Mouse (Mus musculus) CH12.LX (cell line): Measurements from ENCODE around the gene Cradd. TPM values are rescaled to one million over a fixed set of nuclear protein-coding genes. Genes with fewer than 3 reads are reported as not detected.

Source experiments
- DNase-seq: peaks from one replicate; pipeline ENCODE4 v3.0.0-alpha.2; 2013; ENCODE audit errors: extremely low read depth
- H3K27ac ChIP-seq: 2 replicates; pipeline ENCODE4 v1.5.1; 2012; ENCODE audit warnings: low read depth, mild to moderate bottlenecking, control low read depth, moderate library complexity; ENCODE audit not compliant: insufficient read depth
- H3K27me3 ChIP-seq: replicated peaks from 2 replicates; pipeline ENCODE3; 2012; ENCODE audit warnings: inconsistent platforms
- H3K36me3 ChIP-seq, 2 experiments: replicated peaks in 1 of 2; 2 replicates each; pipeline versions ENCODE3 to v1.6.1; 2012; ENCODE audit warnings: inconsistent platforms in 1 of 2, low read length in 1 of 2, mild to moderate bottlenecking in 1 of 2, mixed read lengths in 1 of 2, moderate library complexity in 1 of 2; ENCODE audit not compliant: control insufficient read depth in 1 of 2, insufficient read depth in 1 of 2
- H3K4me1 ChIP-seq, 2 experiments: 2 replicates each; pipeline ENCODE4 v1.6.1; 2012; ENCODE audit warnings: inconsistent platforms in 1 of 2, moderate library complexity in 1 of 2; ENCODE audit not compliant: insufficient read depth in 2 of 2, control insufficient read depth in 1 of 2
- H3K4me2 ChIP-seq: 2 replicates; pipeline ENCODE4 v1.6.1; 2012; ENCODE audit warnings: low read depth, mild to moderate bottlenecking, control low read depth; ENCODE audit not compliant: poor library complexity, insufficient read depth, severe bottlenecking
- H3K4me3 ChIP-seq, 3 experiments: fragments of 150-350 bp in 1 of 3; sonication (generic) in 1 of 3; replicated peaks in 1 of 3; 2 replicates each; pipeline versions ENCODE3 to v1.5.1; 2011 to 2012; ENCODE audit warnings: low read depth in 2 of 3, low read length in 2 of 3, mild to moderate bottlenecking in 2 of 3, moderate library complexity in 2 of 3, control low read depth in 1 of 3, improper control_type of control experiment in 1 of 3, inconsistent platforms in 1 of 3, mixed read lengths in 1 of 3; ENCODE audit not compliant: poor library complexity in 1 of 3
- H3K79me2 ChIP-seq: replicated peaks from 2 replicates; pipeline ENCODE4 v1.6.1; 2012; ENCODE audit warnings: mild to moderate bottlenecking, moderate library complexity; ENCODE audit not compliant: control insufficient read depth, poor library complexity, insufficient read depth, severe bottlenecking; ENCODE audit errors: extremely low read depth
- H3K9ac ChIP-seq: 2 replicates; pipeline ENCODE4 v1.6.1; 2012; ENCODE audit warnings: low read depth, mild to moderate bottlenecking, control low read depth, moderate library complexity; ENCODE audit not compliant: insufficient read depth
- H3K9me3 ChIP-seq: replicated peaks from 2 replicates; pipeline ENCODE3; 2012; ENCODE audit warnings: low read length, inconsistent platforms, mixed read lengths
- CHD1 ChIP-seq: IDR thresholded peaks from 2 replicates; pipeline ENCODE4 v1.6.1; 2012; ENCODE audit warnings: low read depth, low read length, improper control_type of control experiment, inconsistent platforms
- CTCF ChIP-seq, 2 experiments: IDR thresholded peaks in 1 of 2; conservative IDR thresholded peaks in 1 of 2; 2 replicates each; pipeline ENCODE4 v1.5.1; 2011 to 2012; ENCODE audit warnings: low read depth in 2 of 2, low read length in 2 of 2, improper control_type of control experiment in 1 of 2, inconsistent platforms in 1 of 2, mild to moderate bottlenecking in 1 of 2, moderate library complexity in 1 of 2
- EP300 ChIP-seq: IDR thresholded peaks from 2 replicates; pipeline ENCODE4 v1.6.1; 2011; ENCODE audit warnings: low read length, improper control_type of control experiment
- IRF4 ChIP-seq: IDR thresholded peaks from 2 replicates; pipeline ENCODE4 v1.6.1; 2014; ENCODE audit warnings: low read depth, mild to moderate bottlenecking, inconsistent platforms, low read length, improper control_type of control experiment
- JUN ChIP-seq: IDR thresholded peaks from 2 replicates; pipeline ENCODE4 v1.6.1; 2011; ENCODE audit warnings: low read depth, mild to moderate bottlenecking, low read length, improper control_type of control experiment, moderate library complexity; ENCODE audit not compliant: insufficient read depth
- MAFK ChIP-seq: IDR thresholded peaks from 2 replicates; pipeline ENCODE4 v1.6.1; 2011; ENCODE audit warnings: low read length, improper control_type of control experiment; ENCODE audit not compliant: insufficient replicate concordance
- MAX ChIP-seq: IDR thresholded peaks from 2 replicates; pipeline ENCODE4 v1.6.1; 2011; ENCODE audit warnings: low read length, improper control_type of control experiment
- MAZ ChIP-seq: IDR thresholded peaks from 2 replicates; pipeline ENCODE4 v1.6.1; 2012; ENCODE audit warnings: low read depth, mild to moderate bottlenecking, inconsistent platforms, low read length, improper control_type of control experiment, moderate library complexity
- POLR2AphosphoS2 ChIP-seq: IDR thresholded peaks from 2 replicates; pipeline ENCODE4 v1.6.1; 2011; ENCODE audit warnings: low read depth, low read length, improper control_type of control experiment
- RAD21 ChIP-seq: IDR thresholded peaks from 2 replicates; pipeline ENCODE4 v1.6.1; 2011; ENCODE audit warnings: low read depth, mild to moderate bottlenecking, low read length, improper control_type of control experiment, moderate library complexity
- TCF12 ChIP-seq: IDR thresholded peaks from 2 replicates; pipeline ENCODE4 v1.6.1; 2014; ENCODE audit warnings: low read depth, mild to moderate bottlenecking, inconsistent platforms, low read length, improper control_type of control experiment
- USF2 ChIP-seq: conservative IDR thresholded peaks from 2 replicates; pipeline ENCODE4 v1.6.1; 2011; ENCODE audit warnings: low read depth, low read length, improper control_type of control experiment
- ZMIZ1 ChIP-seq: IDR thresholded peaks from 2 replicates; pipeline ENCODE4 v1.6.1; 2012; ENCODE audit warnings: low read depth, mild to moderate bottlenecking, inconsistent platforms, low read length, improper control_type of control experiment
- dilution Hi-C: fragments of 300-500 bp; cut with MboI; formaldehyde crosslinking; loops from 2 replicates; pipeline ENCODE4 v1.14.3; 2020; ENCODE audit warnings: low sequenced_read_pairs; ENCODE audit not compliant: extremely low pct_unique_long_range_greater_than_20kb, extremely low pct_ligation_motif_present
- in situ Hi-C: fragments of 300-500 bp; cut with MboI; formaldehyde crosslinking; loops from 3 replicates; pipeline ENCODE4 v1.14.3; 2019; ENCODE audit warnings: low sequenced_read_pairs, low pct_ligation_motif_present, low pct_unique_long_range_greater_than_20kb, mixed read lengths
- polyA plus RNA-seq: library from polyadenylated mRNA; unstranded; fragments of >175 nt; gene quantifications from 2 replicates; pipeline ENCODE4 v1.2.1, GENCODE M21; 2012; ENCODE audit warnings: low read depth; ENCODE audit not compliant: insufficient read length
- total RNA-seq, 2 experiments: library from RNA; depleted of rRNA; stranded (reverse); fragments of 300-350 nt in 1 of 2; fragments of >200 nt in 1 of 2; gene quantifications; 2 replicates each; pipeline ENCODE4 v1.2.3; 2012 to 2014

The Cradd gene
- total and polyA plus RNA-seq, 3 experiments = 5.6 to 8.8 (median 5.6) TPM

- Histone ChIP-seq H3K36me3 (no peaks in the 10 kb centered on the region), H3K4me1 (peaks cover 0 to 4% of the 10 kb centered on the region in 2 experiments; a peak in 1 of 4 replicates), H3K4me2 (no peak overlapping the region), H3K27me3 (peaks cover 1% of the 10 kb centered on the region), H3K9me3 (peaks cover 4% of the 10 kb centered on the region), H3K4me3 (no peak overlapping the region), H3K9ac (no peak overlapping the region), H3K27ac (no peak overlapping the region), H3K79me2 (no peaks in the 10 kb centered on the region)
- no peak for DNase-seq
- TF ChIP-seq IRF4 (no peak), USF2 (no peak), EP300 (no peak), TCF12 (no peak), CTCF (conservative IDR thresholded peaks at IDR 0.05 in 1 of 2, IDR thresholded peaks at IDR 0.05 in 1 of 2; ENCODE audit: low read depth in 2 of 2, low read length in 2 of 2) (no peak), POLR2AphosphoS2 (no peak), RAD21 (no peak), CHD1 (no peak)
- dilution Hi-C loops = no loop called here
- in situ Hi-C loops = no loop called here
Measured at GRCm38 (mm10) chr10:95162691-95163374, 161.1 kb downstream of the Cradd start.

DNA sequence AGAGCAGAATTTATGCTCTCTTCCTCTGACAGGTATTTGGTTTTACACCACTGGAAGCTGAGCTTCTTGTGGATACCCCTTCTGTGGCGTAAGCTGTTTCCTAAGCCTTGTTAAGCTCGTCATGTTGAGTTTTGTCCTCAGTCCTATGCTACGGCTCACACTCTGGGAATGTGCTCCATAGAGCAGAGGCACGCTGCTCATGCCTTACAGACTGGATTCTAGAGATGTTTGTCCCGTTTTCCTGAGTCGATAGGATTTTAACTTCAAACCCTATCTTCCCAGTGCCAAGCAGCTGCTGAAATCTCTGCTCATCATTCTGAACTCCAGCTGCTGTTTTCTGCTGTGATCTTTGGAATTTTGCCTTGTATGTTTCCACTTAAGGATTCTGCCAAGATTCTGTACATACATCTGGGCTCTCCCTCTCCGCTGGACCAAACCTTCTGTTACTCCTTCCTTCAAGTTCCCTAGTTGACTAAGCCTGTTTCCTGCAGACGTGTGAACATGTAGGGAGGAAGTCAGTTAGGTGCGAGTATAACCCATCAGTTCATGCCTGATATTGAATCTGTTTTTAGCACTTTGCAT is 164.2 kb downstream of the Cradd start:
- no peak overlapping the region for H3K9ac ChIP-seq
- peaks cover 0 to 7% of the 10 kb centered on the region in 2 experiments; a peak in 2 of 4 replicates for H3K4me1 ChIP-seq
- no peak for DNase-seq
- TF ChIP-seq ZMIZ1 (no peak), JUN (no peak), MAX (no peak), CTCF (conservative IDR thresholded peaks at IDR 0.05 in 1 of 2, IDR thresholded peaks at IDR 0.05 in 1 of 2; ENCODE audit: low read depth in 2 of 2, low read length in 2 of 2) (no peak), RAD21 (no peak), MAZ (no peak), MAFK (no peak), USF2 (no peak)
- no peaks in the 10 kb centered on the region for H3K79me2 ChIP-seq
- in situ Hi-C loops (no loop called here), dilution Hi-C loops (no loop called here)
- H3K9me3 ChIP-seq = no peaks in the 10 kb centered on the region
- no peak overlapping the region for H3K4me3 ChIP-seq
- H3K27me3 ChIP-seq = peaks cover 1% of the 10 kb centered on the region
- no peak overlapping the region for H3K4me2 ChIP-seq
- H3K36me3 ChIP-seq = no peaks in the 10 kb centered on the region
- no peak overlapping the region for H3K27ac ChIP-seq
